Mouse (Mus musculus): ENCODE results near the gene Cd9. TPM values are rescaled to one million over a fixed set of nuclear protein-coding genes. Genes with fewer than 3 reads are reported as not detected.

Cd9 gene
- total and polyA plus RNA-seq, 3 experiments: 12.1 to 27.5 (median 21.6) TPM

- Histone ChIP-seq H3K4me3 (replicated peaks in 1 of 3; ENCODE audit: low read depth in 2 of 3, low read length in 2 of 3, poor library complexity in 1 of 3) (no peak overlapping the region), H3K9me3 (replicated peaks; ENCODE audit: low read length) (peaks cover 5% of the 10 kb centered on the region), H3K9ac (ENCODE audit: insufficient read depth, low read depth) (no peak overlapping the region), H3K36me3 (replicated peaks in 1 of 2; ENCODE audit: control insufficient read depth in 1 of 2, insufficient read depth in 1 of 2, low read length in 1 of 2) (no peaks in the 10 kb centered on the region), H3K27me3 (replicated peaks) (peaks cover 63% of the 10 kb centered on the region), H3K79me2 (replicated peaks; ENCODE audit: control insufficient read depth, extremely low read depth, insufficient read depth, poor library complexity, severe bottlenecking) (no peaks in the 10 kb centered on the region), H3K4me2 (ENCODE audit: insufficient read depth, low read depth, poor library complexity, severe bottlenecking) (no peak overlapping the region), H3K27ac (ENCODE audit: insufficient read depth, low read depth) (no peak overlapping the region), H3K4me1 (ENCODE audit: control insufficient read depth in 1 of 2, insufficient read depth in 2 of 2) (peaks cover 4 to 9% of the 10 kb centered on the region in 2 experiments; a peak in 3 of 4 replicates)
- dilution Hi-C loops (cut with MboI; ENCODE audit: extremely low pct_ligation_motif_present, extremely low pct_unique_long_range_greater_than_20kb, low sequenced_read_pairs): no loop called here
- no peak for DNase-seq (ENCODE audit: extremely low read depth)
- TF ChIP-seq MAFK (IDR thresholded peaks at IDR 0.05; ENCODE audit: insufficient replicate concordance, low read length): no peak
- TF ChIP-seq MEF2A (IDR thresholded peaks at IDR 0.05; ENCODE audit: borderline replicate concordance, low read depth, low read length): no peak
- no peak for TF ChIP-seq SMC3 (IDR thresholded peaks at IDR 0.05; ENCODE audit: low read depth, low read length)
- in situ Hi-C loops (cut with MboI; ENCODE audit: low pct_ligation_motif_present, low pct_unique_long_range_greater_than_20kb, low sequenced_read_pairs): no loop called here
Observed at GRCm38 (mm10) chr6:125521558-125522193, 27.1 kb upstream of the Cd9 start.

GRCm38 (mm10) chr6:125515503-125516315, 21.1 kb upstream of the Cd9 start:
- peaks cover 0 to 13% of the 10 kb centered on the region in 2 experiments; a peak in 2 of 4 replicates for H3K4me1 ChIP-seq (ENCODE audit: control insufficient read depth in 1 of 2, insufficient read depth in 2 of 2)
- peaks cover 21% of the 10 kb centered on the region for H3K27me3 ChIP-seq (replicated peaks)
- H3K36me3 ChIP-seq (replicated peaks in 1 of 2; ENCODE audit: control insufficient read depth in 1 of 2, insufficient read depth in 1 of 2, low read length in 1 of 2): no peaks in the 10 kb centered on the region
- no peak overlapping the region for H3K9ac ChIP-seq (ENCODE audit: insufficient read depth, low read depth)
- dilution Hi-C loops (cut with MboI; ENCODE audit: extremely low pct_ligation_motif_present, extremely low pct_unique_long_range_greater_than_20kb, low sequenced_read_pairs): no loop called here
- in situ Hi-C loops (cut with MboI; ENCODE audit: low pct_ligation_motif_present, low pct_unique_long_range_greater_than_20kb, low sequenced_read_pairs): no loop called here
- DNase-seq (ENCODE audit: extremely low read depth): no peak
- H3K79me2 ChIP-seq (replicated peaks; ENCODE audit: control insufficient read depth, extremely low read depth, insufficient read depth, poor library complexity, severe bottlenecking): no peaks in the 10 kb centered on the region
- H3K4me3 ChIP-seq (replicated peaks in 1 of 3; ENCODE audit: low read depth in 2 of 3, low read length in 2 of 3, poor library complexity in 1 of 3): no peak overlapping the region
- H3K4me2 ChIP-seq (ENCODE audit: insufficient read depth, low read depth, poor library complexity, severe bottlenecking): no peak overlapping the region
- no peak overlapping the region for H3K27ac ChIP-seq (ENCODE audit: insufficient read depth, low read depth)
- TF ChIP-seq MEF2A (IDR thresholded peaks at IDR 0.05; ENCODE audit: borderline replicate concordance, low read depth, low read length) (no peak), POLR2AphosphoS2 (IDR thresholded peaks at IDR 0.05; ENCODE audit: low read depth, low read length) (no peak), PAX5 (IDR thresholded peaks at IDR 0.05; ENCODE audit: low read length) (no peak), ZMIZ1 (IDR thresholded peaks at IDR 0.05; ENCODE audit: low read depth, low read length) (no peak), JUN (IDR thresholded peaks at IDR 0.05; ENCODE audit: insufficient read depth, low read depth, low read length) (no peak), CTCF (conservative IDR thresholded peaks at IDR 0.05 in 1 of 2, IDR thresholded peaks at IDR 0.05 in 1 of 2; ENCODE audit: low read depth in 2 of 2, low read length in 2 of 2) (no peak), RAD21 (IDR thresholded peaks at IDR 0.05; ENCODE audit: low read depth, low read length) (no peak), UBTF (IDR thresholded peaks at IDR 0.05; ENCODE audit: low read depth, low read length) (no peak), ETS1 (conservative IDR thresholded peaks at IDR 0.05; ENCODE audit: low read depth, low read length) (no peak), USF2 (conservative IDR thresholded peaks at IDR 0.05; ENCODE audit: low read depth, low read length) (no peak)
- peaks cover 2% of the 10 kb centered on the region for H3K9me3 ChIP-seq (replicated peaks; ENCODE audit: low read length)

Data from CH12.LX (cell line).